Mouse (Mus musculus): ENCODE measurements at regions not wholly inside any gene's neighbourhood (a gene's known extent, or its start where the extent isn't known, plus 50 kb on each side); places are given as distances from the start of the nearest gene placed in this dataset.

- DNase-seq: no peak
- no peaks in the 10 kb centered on the region for H3K36me3 ChIP-seq (ENCODE audit: control insufficient read depth, insufficient read depth, low read length)
- no peak overlapping the region for H3K27ac ChIP-seq (ENCODE audit: control insufficient read depth, insufficient read depth, low read length)
- H3K4me3 ChIP-seq (ENCODE audit: control insufficient read depth, insufficient read depth, low read length): no peak overlapping the region
- no peak for TF ChIP-seq CTCF (IDR thresholded peaks at IDR 0.05; ENCODE audit: borderline replicate concordance, control insufficient read depth, extremely low read depth, insufficient read depth, low read length, poor library complexity)
- no peak for TF ChIP-seq POLR2A (IDR thresholded peaks at IDR 0.05; ENCODE audit: control insufficient read depth, extremely low read depth, insufficient read depth, low read length, poor library complexity)
- 48% methylated on average over 2 of the region's 2 CpGs for whole genome bisulfite sequencing
- H3K27me3 ChIP-seq (ENCODE audit: control insufficient read depth, insufficient read depth, low read length): no peaks in the 10 kb centered on the region
- no peaks in the 10 kb centered on the region for H3K4me1 ChIP-seq (replicated peaks; ENCODE audit: control insufficient read depth, insufficient read depth, low read length)
Observed at GRCm38 (mm10) chr13:55994460-55994859, 141.7 kb downstream of the H2afy start.

DNA sequence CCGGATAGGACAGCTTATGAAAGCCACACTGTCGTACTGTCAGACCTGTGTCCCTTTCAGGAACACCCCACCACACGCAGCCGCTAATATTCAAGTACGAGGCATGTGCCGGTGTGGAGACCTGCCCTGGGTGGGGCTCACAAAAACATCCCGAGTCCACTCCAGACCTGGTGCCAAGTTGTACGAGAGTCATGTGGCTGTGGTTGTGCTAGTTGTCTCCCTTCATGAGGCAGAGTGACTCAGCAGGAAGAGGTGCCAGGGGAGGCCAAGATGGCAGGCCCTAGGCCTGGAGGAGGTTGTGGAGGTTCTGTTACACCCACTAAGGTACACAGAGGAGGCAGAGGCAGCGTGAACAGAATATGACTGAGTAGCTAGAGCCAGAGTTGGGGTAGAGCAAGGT, 143.5 kb downstream of the H2afy start:
- Histone ChIP-seq H3K4me3 (ENCODE audit: control insufficient read depth, insufficient read depth, low read length) (no peak overlapping the region), H3K27ac (ENCODE audit: control insufficient read depth, insufficient read depth, low read length) (no peak overlapping the region), H3K4me1 (replicated peaks; ENCODE audit: control insufficient read depth, insufficient read depth, low read length) (no peaks in the 10 kb centered on the region), H3K27me3 (ENCODE audit: control insufficient read depth, insufficient read depth, low read length) (no peaks in the 10 kb centered on the region), H3K36me3 (ENCODE audit: control insufficient read depth, insufficient read depth, low read length) (no peaks in the 10 kb centered on the region)
- no peak for TF ChIP-seq POLR2A (IDR thresholded peaks at IDR 0.05; ENCODE audit: control insufficient read depth, extremely low read depth, insufficient read depth, low read length, poor library complexity)
- no peak for TF ChIP-seq CTCF (IDR thresholded peaks at IDR 0.05; ENCODE audit: borderline replicate concordance, control insufficient read depth, extremely low read depth, insufficient read depth, low read length, poor library complexity)
- no peak for DNase-seq
- WGBS: 76% methylated on average over 9 of the region's 9 CpGs

DNA sequence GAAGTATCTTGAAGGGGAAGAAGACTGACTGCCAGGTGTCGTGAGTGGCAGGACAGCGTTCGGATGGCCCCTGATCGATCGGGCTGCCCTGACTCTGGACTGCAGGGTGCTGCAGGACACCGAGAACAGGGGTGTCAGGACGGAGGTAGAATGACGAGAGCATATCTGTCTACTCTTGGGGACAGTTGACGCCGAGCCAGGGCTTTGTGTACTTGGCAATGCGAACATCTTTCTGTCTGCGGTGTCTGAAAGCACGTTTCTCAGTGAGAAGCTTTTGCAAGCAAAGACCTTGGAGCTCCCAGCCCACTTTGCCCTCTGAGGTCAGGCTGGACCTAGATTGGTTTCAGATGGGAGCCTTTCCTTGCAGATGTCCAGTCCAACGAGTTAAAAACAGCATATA, 144.9 kb downstream of the H2afy start:
- H3K4me3 ChIP-seq (ENCODE audit: control insufficient read depth, insufficient read depth, low read length): no peak overlapping the region
- 93% methylated on average over 14 of the region's 14 CpGs for WGBS
- H3K4me1 ChIP-seq (replicated peaks; ENCODE audit: control insufficient read depth, insufficient read depth, low read length): no peaks in the 10 kb centered on the region
- H3K36me3 ChIP-seq (ENCODE audit: control insufficient read depth, insufficient read depth, low read length): no peaks in the 10 kb centered on the region
- no peak for DNase-seq
- no peak overlapping the region for H3K27ac ChIP-seq (ENCODE audit: control insufficient read depth, insufficient read depth, low read length)
- H3K27me3 ChIP-seq (ENCODE audit: control insufficient read depth, insufficient read depth, low read length): no peaks in the 10 kb centered on the region
- TF ChIP-seq POLR2A (IDR thresholded peaks at IDR 0.05; ENCODE audit: control insufficient read depth, extremely low read depth, insufficient read depth, low read length, poor library complexity) (no peak), CTCF (IDR thresholded peaks at IDR 0.05; ENCODE audit: borderline replicate concordance, control insufficient read depth, extremely low read depth, insufficient read depth, low read length, poor library complexity) (no peak)

DNA sequence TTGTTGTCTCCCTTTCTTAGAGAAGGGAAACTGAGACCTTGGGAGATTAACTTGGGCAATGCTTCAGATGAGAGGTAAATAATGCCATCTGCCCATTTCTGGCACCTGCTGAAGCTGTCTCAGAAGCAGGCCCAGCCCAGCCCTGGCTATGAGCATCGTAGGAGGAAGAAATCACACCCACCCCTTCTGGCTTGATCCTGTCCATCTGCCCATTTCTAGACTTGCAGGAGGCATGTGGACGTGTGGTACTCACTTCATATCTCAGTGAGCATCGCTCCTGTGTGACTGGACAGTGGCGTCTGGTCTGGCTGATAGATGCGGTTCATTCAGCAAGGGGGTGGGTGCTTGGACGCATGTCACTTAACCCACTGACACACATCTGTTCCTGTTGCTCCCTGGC, 146.0 kb downstream of the H2afy start:
- Histone ChIP-seq H3K4me3 (ENCODE audit: control insufficient read depth, insufficient read depth, low read length) (no peak overlapping the region), H3K27ac (ENCODE audit: control insufficient read depth, insufficient read depth, low read length) (no peak overlapping the region), H3K36me3 (ENCODE audit: control insufficient read depth, insufficient read depth, low read length) (no peaks in the 10 kb centered on the region), H3K27me3 (ENCODE audit: control insufficient read depth, insufficient read depth, low read length) (no peaks in the 10 kb centered on the region), H3K4me1 (replicated peaks; ENCODE audit: control insufficient read depth, insufficient read depth, low read length) (no peaks in the 10 kb centered on the region)
- no peak for DNase-seq
- TF ChIP-seq POLR2A (IDR thresholded peaks at IDR 0.05; ENCODE audit: control insufficient read depth, extremely low read depth, insufficient read depth, low read length, poor library complexity) (no peak), CTCF (IDR thresholded peaks at IDR 0.05; ENCODE audit: borderline replicate concordance, control insufficient read depth, extremely low read depth, insufficient read depth, low read length, poor library complexity) (no peak)
- WGBS: 96% methylated on average over 6 of the region's 6 CpGs

GRCm38 (mm10) chr13:55989401-55989800, 146.8 kb downstream of the H2afy start:
- no peak overlapping the region for H3K4me3 ChIP-seq (ENCODE audit: control insufficient read depth, insufficient read depth, low read length)
- TF ChIP-seq POLR2A (IDR thresholded peaks at IDR 0.05; ENCODE audit: control insufficient read depth, extremely low read depth, insufficient read depth, low read length, poor library complexity): no peak
- TF ChIP-seq CTCF (IDR thresholded peaks at IDR 0.05; ENCODE audit: borderline replicate concordance, control insufficient read depth, extremely low read depth, insufficient read depth, low read length, poor library complexity): no peak
- no peaks in the 10 kb centered on the region for H3K4me1 ChIP-seq (replicated peaks; ENCODE audit: control insufficient read depth, insufficient read depth, low read length)
- no peaks in the 10 kb centered on the region for H3K27me3 ChIP-seq (ENCODE audit: control insufficient read depth, insufficient read depth, low read length)
- no peak overlapping the region for H3K27ac ChIP-seq (ENCODE audit: control insufficient read depth, insufficient read depth, low read length)
- no peak for DNase-seq
- WGBS: 12% methylated on average over 7 of the region's 7 CpGs
- H3K36me3 ChIP-seq (ENCODE audit: control insufficient read depth, insufficient read depth, low read length): no peaks in the 10 kb centered on the region

GRCm38 (mm10) chr13:55985396-55985795, 149.4 kb upstream of the Pitx1 start:
- Histone ChIP-seq H3K27ac (ENCODE audit: control insufficient read depth, insufficient read depth, low read length) (no peak overlapping the region), H3K4me3 (ENCODE audit: control insufficient read depth, insufficient read depth, low read length) (no peak overlapping the region), H3K4me1 (replicated peaks; ENCODE audit: control insufficient read depth, insufficient read depth, low read length) (no peaks in the 10 kb centered on the region), H3K36me3 (ENCODE audit: control insufficient read depth, insufficient read depth, low read length) (no peaks in the 10 kb centered on the region), H3K27me3 (ENCODE audit: control insufficient read depth, insufficient read depth, low read length) (no peaks in the 10 kb centered on the region)
- WGBS: 55% methylated on average over 10 of the region's 10 CpGs
- no peak for DNase-seq
- no peak for TF ChIP-seq POLR2A (IDR thresholded peaks at IDR 0.05; ENCODE audit: control insufficient read depth, extremely low read depth, insufficient read depth, low read length, poor library complexity)
- TF ChIP-seq CTCF (IDR thresholded peaks at IDR 0.05; ENCODE audit: borderline replicate concordance, control insufficient read depth, extremely low read depth, insufficient read depth, low read length, poor library complexity): no peak

GRCm38 (mm10) chr13:55984772-55985171, 148.8 kb upstream of the Pitx1 start:
- DNase-seq: no peak
- no peaks in the 10 kb centered on the region for H3K27me3 ChIP-seq (ENCODE audit: control insufficient read depth, insufficient read depth, low read length)
- H3K36me3 ChIP-seq (ENCODE audit: control insufficient read depth, insufficient read depth, low read length): no peaks in the 10 kb centered on the region
- H3K4me1 ChIP-seq (replicated peaks; ENCODE audit: control insufficient read depth, insufficient read depth, low read length): no peaks in the 10 kb centered on the region
- WGBS: 81% methylated on average over 6 of the region's 6 CpGs
- TF ChIP-seq POLR2A (IDR thresholded peaks at IDR 0.05; ENCODE audit: control insufficient read depth, extremely low read depth, insufficient read depth, low read length, poor library complexity): no peak
- no peak for TF ChIP-seq CTCF (IDR thresholded peaks at IDR 0.05; ENCODE audit: borderline replicate concordance, control insufficient read depth, extremely low read depth, insufficient read depth, low read length, poor library complexity)
- no peak overlapping the region for H3K4me3 ChIP-seq (ENCODE audit: control insufficient read depth, insufficient read depth, low read length)
- H3K27ac ChIP-seq (ENCODE audit: control insufficient read depth, insufficient read depth, low read length): no peak overlapping the region
